Mouse (Mus musculus) midbrain, embryonic 16.5 days (tissue): ENCODE results near the gene Usp17la. TPM values are rescaled to one million over a fixed set of nuclear protein-coding genes. Genes with fewer than 3 reads are reported as not detected.

Experiments
- ATAC-seq: fragments of 200-750 bp; cut with Nextera tagmentation; 2 replicates; pipeline ENCODE4 v1.8.0; 2017; ENCODE audit warnings: moderate TSS enrichment
- H3K27ac ChIP-seq: fragments of 300-500 bp; sonication (generic); 2 replicates; pipeline ENCODE4 v1.5.1; 2014; ENCODE audit warnings: mild to moderate bottlenecking, low read length, mixed read lengths
- H3K27me3 ChIP-seq: fragments of 300-500 bp; sonication (generic); 2 replicates; pipeline ENCODE4 v1.6.1; 2014; ENCODE audit warnings: low read depth, low read length, mixed read lengths; ENCODE audit not compliant: control insufficient read depth, insufficient read depth
- H3K36me3 ChIP-seq: fragments of 300-500 bp; sonication (generic); 2 replicates; pipeline ENCODE4 v1.6.1; 2014; ENCODE audit warnings: mild to moderate bottlenecking, low read length, moderate library complexity, mixed read lengths; ENCODE audit not compliant: control insufficient read depth, insufficient read depth
- H3K4me1 ChIP-seq: fragments of 300-500 bp; sonication (generic); 2 replicates; pipeline ENCODE4 v1.6.1; 2014; ENCODE audit warnings: mild to moderate bottlenecking, low read length, mixed read lengths; ENCODE audit not compliant: control insufficient read depth, insufficient read depth
- H3K4me2 ChIP-seq: fragments of 300-500 bp; sonication (generic); 2 replicates; pipeline ENCODE4 v1.6.1; 2014; ENCODE audit warnings: mild to moderate bottlenecking, low read length, mixed read lengths
- H3K4me3 ChIP-seq: fragments of 300-500 bp; sonication (generic); 2 replicates; pipeline ENCODE4 v1.5.1; 2014; ENCODE audit warnings: low read depth, mild to moderate bottlenecking, low read length, moderate library complexity, mixed read lengths
- H3K9ac ChIP-seq: fragments of 300-500 bp; sonication (generic); 2 replicates; pipeline ENCODE4 v1.6.1; 2014; ENCODE audit warnings: low read depth, low read length, mixed read lengths
- H3K9me3 ChIP-seq: fragments of 300-500 bp; sonication (generic); replicated peaks from 2 replicates; pipeline ENCODE4 v1.6.1; 2014; ENCODE audit warnings: mild to moderate bottlenecking, low read length, mixed read lengths; ENCODE audit not compliant: control insufficient read depth, poor library complexity, severe bottlenecking
- WGBS: fragments of 180-500 bp; shearing (Covaris S2); extraction: QIAGEN DNeasy Blood & Tissue Kit; methylation state at CpG from one replicate; pipeline ENCODE4 v1.1.7; 2014; 5-methylcytosine and 5-hydroxymethylcytosine counted together
- polyA plus RNA-seq: library from polyadenylated mRNA; unstranded; fragments of >200 nt; fragmentation: Nextera tagmentation; extraction: Ambion mirVana; gene quantifications from 2 replicates; pipeline ENCODE4 v1.2.1, GENCODE M21; 2015

Usp17la gene
- polyA plus RNA-seq, 1 experiment from 2014 or later, result not detected

- no peak within 1 kb of the TSS for H3K4me2 ChIP-seq
- no peaks in the 10 kb centered on the region for H3K9me3 ChIP-seq
- no peaks in the 10 kb centered on the region for H3K4me1 ChIP-seq
- no peak for ATAC-seq
- no peaks in the 10 kb centered on the region for H3K36me3 ChIP-seq
- H3K4me3 ChIP-seq, result no peak within 1 kb of the TSS
- H3K27me3 ChIP-seq, result no peaks in the 10 kb centered on the region
- 95% methylated on average over 2 of the region's 2 CpGs for WGBS
- H3K27ac ChIP-seq, result no peak within 1 kb of the TSS
- no peak within 1 kb of the TSS for H3K9ac ChIP-seq
Observed at GRCm38 (mm10) chr7:104895852-104896251, 39.0 kb downstream of the Usp17la start, which contains the start of gene Olfr666. Gene Olfr666 (minus strand): TSS chr7:104895952.

Other genes starting within 250 kb of the Usp17la start
- not detected in 2 replicates for gene Olfr656, start 243.1 kb upstream of the Usp17la start, polyA plus RNA-seq
- gene Olfr657, start 232.2 kb upstream of the Usp17la start, polyA plus RNA-seq, result not detected in 2 replicates
- 0.10 and 0.16 TPM in 2 replicates for gene Olfr658, start 209.7 kb upstream of the Usp17la start, polyA plus RNA-seq
- not detected in 2 replicates for gene Olfr659, start 190.3 kb upstream of the Usp17la start, polyA plus RNA-seq
- not detected in 2 replicates for gene Olfr661, start 170.5 kb upstream of the Usp17la start, polyA plus RNA-seq
- gene Usp17le, start 79.5 kb upstream of the Usp17la start, polyA plus RNA-seq, result not detected in 2 replicates
- not detected in 2 replicates for gene Usp17lb, start 14.4 kb upstream of the Usp17la start, polyA plus RNA-seq
- gene Olfr665, start 21.0 kb downstream of the Usp17la start, polyA plus RNA-seq, result not detected in 2 replicates
- not detected in 2 replicates for gene Olfr666, start 38.9 kb downstream of the Usp17la start, polyA plus RNA-seq
- not detected in 2 replicates for gene Olfr667, start 64.5 kb downstream of the Usp17la start, polyA plus RNA-seq
- not detected in 2 replicates for gene Olfr668, start 71.0 kb downstream of the Usp17la start, polyA plus RNA-seq
- not detected in 2 replicates for gene Olfr669, start 77.2 kb downstream of the Usp17la start, polyA plus RNA-seq
- gene Olfr670, start 105.6 kb downstream of the Usp17la start, polyA plus RNA-seq, result not detected in 2 replicates
- not detected in 2 replicates for gene Olfr671, start 122.1 kb downstream of the Usp17la start, polyA plus RNA-seq
- not detected in 2 replicates for gene Olfr672, start 145.0 kb downstream of the Usp17la start, polyA plus RNA-seq
- not detected in 2 replicates for gene Olfr675, start 171.5 kb downstream of the Usp17la start, polyA plus RNA-seq
- gene Olfr676, start 175.7 kb downstream of the Usp17la start, polyA plus RNA-seq, result not detected in 2 replicates
- not detected in 2 replicates for gene Olfr677, start 194.4 kb downstream of the Usp17la start, polyA plus RNA-seq
- gene Olfr678, start 207.5 kb downstream of the Usp17la start, polyA plus RNA-seq, result not detected in 2 replicates
- gene Olfr679, start 224.2 kb downstream of the Usp17la start, polyA plus RNA-seq, result not detected in 2 replicates
- gene Olfr680-ps1, start 235.8 kb downstream of the Usp17la start, polyA plus RNA-seq, result not detected in 2 replicates